Mouse (Mus musculus) frontal cortex, postnatal 14 days (tissue): Measurements from ENCODE around the gene Srsf2.
"Not testable (repeated sequence)": the region's sequence is repeated elsewhere in the genome, so short reads cannot be mapped to it uniquely, and the experiment has no call there.

Source experiments
- DNase-seq, 2 experiments: peaks; one replicate each; pipeline ENCODE4 v3.0.0; 2022; ENCODE audit warnings: low spot score in 2 of 2

Gene Srsf2

DNA sequence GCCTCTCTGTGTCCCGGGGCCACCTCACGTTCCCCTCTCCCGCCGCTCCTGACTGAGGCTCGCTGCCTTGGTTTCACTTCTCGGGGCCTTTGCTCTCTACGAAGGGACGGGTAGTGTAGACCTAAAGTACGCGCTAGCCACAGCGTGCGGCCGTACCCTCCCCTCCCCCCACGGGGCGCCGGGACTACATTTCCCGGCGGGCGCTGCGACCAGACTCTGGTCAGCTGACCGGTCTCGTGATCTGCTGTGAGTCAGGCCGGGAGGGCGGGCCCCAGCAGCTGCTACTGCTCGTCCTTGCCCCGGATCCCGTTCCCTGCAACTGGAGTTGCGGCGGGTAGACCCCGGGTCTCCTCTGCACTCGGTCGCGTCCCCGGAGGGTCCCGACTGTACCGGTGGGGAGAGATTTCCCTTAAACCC, 626 bp upstream of the Srsf2 start:
- peak; percentile 95 to 99 for DNase-seq

GRCm38 (mm10) chr11:116852291-116852890, 503 bp downstream of the Srsf2 start, which contains the start of gene Mfsd11:
Gene Mfsd11 (plus strand): TSS chr11:116852440.
- DNase-seq: peak; percentile 39 to 66

DNA sequence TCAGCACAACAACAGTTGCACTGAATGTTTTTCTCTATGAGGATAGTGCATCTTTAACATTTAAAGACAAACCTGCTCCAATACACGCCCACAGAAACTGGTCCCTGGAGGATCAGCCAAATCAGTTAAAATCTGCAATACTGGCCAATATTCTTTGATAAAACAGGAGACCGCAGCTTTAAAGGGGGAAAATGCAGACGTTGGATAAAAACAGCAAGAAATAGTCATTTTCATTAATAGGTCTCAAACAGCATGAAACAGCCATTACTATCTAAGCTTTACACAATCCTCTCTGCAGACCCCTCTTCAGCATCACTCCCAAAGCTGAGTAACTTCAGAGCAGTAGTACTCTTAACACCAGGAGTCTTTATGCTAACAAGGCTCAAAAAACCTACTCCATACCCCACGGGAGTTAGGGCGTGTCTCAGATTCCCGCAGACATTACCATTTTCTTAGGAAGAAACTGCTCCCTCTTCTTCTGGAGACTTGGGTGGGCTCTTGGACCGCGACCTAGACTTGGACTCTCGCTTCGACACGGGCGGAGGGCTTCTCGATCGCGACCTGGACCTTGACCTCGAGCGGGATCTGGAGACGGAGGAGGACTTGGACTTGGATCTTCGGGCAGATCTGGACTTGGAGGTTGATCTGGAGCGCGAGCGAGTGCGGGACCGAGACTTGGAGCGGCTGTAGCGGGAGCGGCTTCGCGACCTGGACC, 1.2 kb downstream of the Srsf2 start:
- DNase-seq: no peak

GRCm38 (mm10) chr11:116850833-116851477, 1.9 kb downstream of the Srsf2 start:
- DNase-seq: no peak

DNA sequence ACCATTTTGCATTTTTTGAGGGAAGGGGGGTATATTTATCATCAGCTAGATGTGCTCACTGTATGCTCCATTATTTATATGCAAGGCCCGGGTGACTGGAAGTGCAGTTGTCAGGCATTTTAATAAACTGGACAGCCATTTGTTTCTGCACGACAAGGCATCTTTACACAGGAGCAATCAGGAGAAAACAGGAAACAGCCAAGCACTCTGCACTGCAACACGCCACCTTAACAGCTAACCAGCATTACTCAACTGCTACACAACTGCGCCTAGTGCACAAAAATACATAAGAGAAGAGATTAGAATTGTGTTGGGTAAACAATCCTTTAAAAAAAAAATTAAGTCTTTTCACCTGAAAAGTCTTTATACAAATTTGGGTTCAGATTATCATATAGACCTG, 2.8 kb downstream of the Srsf2 start:
- no peak for DNase-seq

DNA sequence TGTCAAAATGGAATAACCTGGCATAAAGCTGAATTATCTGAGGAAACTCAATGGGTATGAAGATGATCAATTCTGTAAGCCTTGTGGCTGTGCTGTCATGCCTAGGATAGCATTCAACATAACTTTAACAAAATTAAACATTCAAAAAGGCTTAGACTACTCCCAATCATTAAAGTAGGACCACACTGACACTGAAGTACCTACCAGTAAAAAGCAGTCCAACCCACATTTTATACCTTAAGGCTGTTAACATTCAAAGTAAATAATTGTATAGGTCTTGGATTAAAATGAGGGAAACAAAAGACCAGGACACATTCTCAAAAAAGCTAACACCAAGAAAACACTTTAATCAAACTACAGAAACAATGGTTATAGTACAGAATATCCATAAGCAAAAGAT, 3.3 kb downstream of the Srsf2 start:
- DNase-seq: no peak

- not testable (repeated sequence) for DNase-seq
Measured at GRCm38 (mm10) chr11:116848877-116849178, 4.1 kb downstream of the Srsf2 start.

DNA sequence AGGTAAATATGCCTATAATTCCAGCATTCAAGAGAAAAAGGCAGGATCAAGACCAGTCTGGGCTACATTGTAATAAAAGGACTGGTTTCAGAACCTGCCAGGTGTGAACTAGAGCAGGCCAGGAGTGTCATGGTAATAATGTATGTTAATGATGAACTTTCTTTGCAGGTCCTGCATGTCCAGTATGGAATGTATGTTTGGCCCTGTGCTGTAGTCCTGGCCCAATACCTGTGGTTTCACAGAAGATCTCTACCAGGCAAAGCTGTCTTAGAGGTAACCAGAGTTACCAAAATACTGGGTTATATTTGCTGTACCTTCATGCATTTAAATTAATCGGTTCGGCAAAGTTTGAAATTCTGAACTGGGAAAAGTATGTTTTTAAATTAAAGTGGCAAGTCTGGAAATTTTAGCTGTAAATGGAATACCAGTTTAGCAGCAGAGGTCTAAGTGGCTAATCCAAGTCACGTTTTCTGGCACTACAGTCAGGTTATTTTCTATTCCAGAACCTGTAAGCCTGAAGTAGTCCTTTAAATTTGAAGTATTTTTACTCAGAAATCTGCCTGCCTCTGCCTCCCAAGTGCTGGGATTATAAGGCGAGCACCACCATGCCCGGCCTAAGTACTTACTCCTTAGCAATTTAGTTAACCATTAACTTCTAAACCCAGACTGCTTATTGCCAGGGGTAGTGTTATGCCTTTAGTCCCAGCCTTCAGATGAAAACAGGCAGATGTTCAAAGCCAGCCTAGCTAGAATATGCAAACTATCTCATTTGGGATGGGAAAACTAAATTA, 4.6 kb downstream of the Srsf2 start:
- no peak for DNase-seq

- no peak for DNase-seq
Measured at GRCm38 (mm10) chr11:116847187-116848085, 5.5 kb downstream of the Srsf2 start.

DNA sequence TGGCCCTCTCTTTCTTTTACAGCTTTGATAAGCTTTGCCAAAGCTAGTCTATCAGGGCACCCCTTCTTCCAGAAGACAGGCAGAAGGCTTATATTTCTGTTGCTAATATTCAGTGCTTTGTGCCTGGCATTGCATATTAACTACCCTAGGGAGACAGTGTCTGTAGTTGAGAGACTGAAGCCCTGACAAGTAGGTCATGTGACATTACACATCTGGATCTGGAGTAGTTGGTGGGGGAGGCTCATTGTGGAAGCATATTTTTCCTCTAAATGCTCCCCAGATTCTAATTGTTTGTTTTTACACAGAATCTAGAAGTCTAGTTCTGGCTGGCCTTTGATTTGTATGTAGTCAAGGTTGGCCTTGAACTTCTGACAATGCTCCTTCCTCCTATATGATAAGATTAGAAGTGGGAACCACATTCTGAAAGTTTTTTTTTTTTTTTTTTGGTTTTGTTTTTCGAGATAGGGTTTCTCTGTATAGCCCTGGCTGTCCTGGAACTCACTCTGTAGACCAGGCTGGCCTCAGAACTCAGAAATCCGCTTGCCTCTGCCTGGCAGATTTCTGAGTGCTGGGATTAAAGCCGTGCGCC, 6.2 kb downstream of the Srsf2 start:
- DNase-seq: no peak

- DNase-seq: peak; percentile 96
Measured at GRCm38 (mm10) chr11:116843261-116844233, 9.3 kb downstream of the Srsf2 start, which contains the start of the genes Mettl23 and Jmjd6. Gene Mettl23 (plus strand): TSS chr11:116843278. Gene Jmjd6 (minus strand): TSS chr11:116843449.

GRCm38 (mm10) chr11:116842531-116843260, 10.2 kb downstream of the Srsf2 start:
- peak; percentile 49 to 64 for DNase-seq

GRCm38 (mm10) chr11:116840748-116841147, 12.1 kb downstream of the Srsf2 start:
- DNase-seq: no peak

- no peak for DNase-seq
Measured at GRCm38 (mm10) chr11:116839601-116840000, 13.3 kb downstream of the Srsf2 start.

DNA sequence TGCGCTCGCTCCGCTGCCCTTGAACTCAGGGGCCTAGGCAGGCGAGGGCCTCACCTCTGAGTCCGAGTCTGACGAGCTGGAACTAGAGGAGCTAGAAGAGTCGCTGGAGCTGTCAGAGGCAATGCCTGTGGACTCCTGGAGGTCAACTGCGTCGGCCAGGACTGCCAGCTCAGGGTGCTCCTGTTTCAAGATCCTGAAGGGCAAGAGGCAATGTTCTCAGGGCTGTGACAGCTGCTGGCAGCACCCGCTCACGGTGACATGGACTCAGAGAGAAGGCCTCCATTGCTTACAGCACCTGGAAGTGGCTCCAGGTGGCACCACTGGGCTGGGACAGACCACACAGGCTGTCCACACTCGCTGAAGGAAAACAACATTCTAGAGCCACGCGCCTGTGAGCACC, 14.0 kb downstream of the Srsf2 start:
- DNase-seq: no peak

DNA sequence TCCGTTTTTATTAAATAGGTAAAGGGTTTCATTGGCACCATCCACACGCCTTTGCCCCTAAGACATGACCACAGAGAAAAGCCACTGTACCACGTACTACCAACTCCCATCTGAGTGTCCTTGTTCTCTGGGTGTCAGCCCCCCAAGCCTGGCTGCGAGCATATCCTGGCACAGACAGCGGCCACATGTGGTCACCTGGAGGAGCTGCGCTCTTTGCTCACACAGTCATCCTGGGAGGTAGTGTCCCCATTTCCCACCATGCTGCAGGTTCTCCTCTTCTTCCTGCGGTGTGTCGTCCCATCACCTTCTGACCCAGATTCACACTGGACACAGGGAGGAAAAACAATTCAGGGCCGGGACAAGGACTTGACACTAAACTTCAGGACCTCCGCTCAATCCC, 15.5 kb downstream of the Srsf2 start:
- DNase-seq: no peak

DNA sequence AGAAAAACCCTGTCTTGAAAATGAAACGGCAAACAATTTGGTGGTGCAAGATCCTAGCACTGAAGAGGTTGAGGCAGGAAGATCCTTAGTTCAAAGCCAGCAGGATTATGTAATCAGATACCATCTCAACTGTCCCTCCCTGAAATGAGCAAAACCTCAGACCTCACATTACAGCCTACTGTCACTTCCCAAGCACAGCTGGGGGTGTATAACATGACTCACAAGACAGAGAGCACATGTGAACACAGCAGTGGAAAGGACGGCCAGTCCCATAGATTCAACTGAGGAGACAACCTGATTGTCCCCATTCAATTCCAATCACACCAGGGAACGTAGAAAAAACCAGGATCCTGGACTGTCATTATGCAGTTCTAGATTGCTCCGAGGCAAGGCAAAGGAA, 16.6 kb downstream of the Srsf2 start:
- no peak for DNase-seq

DNA sequence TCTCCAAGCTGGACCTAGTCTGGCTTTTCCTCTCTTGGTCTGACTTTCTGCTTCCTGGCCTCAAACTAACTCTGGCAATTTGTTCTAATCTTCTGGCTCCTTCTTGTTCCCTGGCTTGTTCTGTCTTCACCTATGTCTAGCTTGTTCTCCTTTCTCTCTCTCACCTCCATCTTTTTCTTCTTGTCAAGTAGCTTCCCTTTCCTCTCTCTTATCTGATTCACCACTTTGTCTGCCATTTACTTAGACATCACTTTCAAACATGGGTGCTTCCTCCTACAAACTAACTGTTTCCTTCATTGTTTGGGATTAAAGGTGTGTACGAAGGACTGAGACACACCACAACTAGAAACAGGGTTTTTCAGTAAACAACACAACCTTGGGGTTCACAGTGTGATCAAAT, 17.9 kb downstream of the Srsf2 start:
- no peak for DNase-seq

DNA sequence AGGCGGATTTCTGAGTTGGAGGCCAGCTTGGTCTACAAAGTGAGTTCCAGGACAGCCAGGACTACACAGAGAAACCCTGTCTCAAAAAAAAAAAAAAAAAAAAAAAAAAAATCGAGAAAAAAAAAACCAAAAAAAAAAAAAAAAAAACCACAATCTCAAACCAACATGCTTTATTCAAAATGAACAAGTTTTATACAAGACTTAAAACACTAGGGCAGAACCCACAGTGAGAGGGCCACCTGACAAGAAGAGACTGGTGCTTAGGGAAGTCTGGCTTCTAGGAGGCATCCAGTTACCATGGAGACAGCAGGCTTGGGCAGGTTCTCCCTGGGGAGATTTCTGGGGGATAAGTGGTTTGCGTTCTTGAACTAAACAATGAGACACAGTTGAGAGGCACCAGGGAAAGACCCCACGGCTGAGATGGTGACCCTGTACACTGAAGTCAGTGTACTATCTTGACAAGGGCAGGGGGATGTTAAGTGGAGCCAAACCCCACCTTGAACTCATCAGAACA, 20.7 kb downstream of the Srsf2 start:
- DNase-seq: no peak
